Mouse (Mus musculus): ENCODE measurements around the gene Hapln4. TPM values are rescaled to one million over a fixed set of nuclear protein-coding genes. Genes with fewer than 3 reads are reported as not detected.

Hapln4 gene
- polyA plus RNA-seq, 1 experiment, result 0.53 TPM

DNA sequence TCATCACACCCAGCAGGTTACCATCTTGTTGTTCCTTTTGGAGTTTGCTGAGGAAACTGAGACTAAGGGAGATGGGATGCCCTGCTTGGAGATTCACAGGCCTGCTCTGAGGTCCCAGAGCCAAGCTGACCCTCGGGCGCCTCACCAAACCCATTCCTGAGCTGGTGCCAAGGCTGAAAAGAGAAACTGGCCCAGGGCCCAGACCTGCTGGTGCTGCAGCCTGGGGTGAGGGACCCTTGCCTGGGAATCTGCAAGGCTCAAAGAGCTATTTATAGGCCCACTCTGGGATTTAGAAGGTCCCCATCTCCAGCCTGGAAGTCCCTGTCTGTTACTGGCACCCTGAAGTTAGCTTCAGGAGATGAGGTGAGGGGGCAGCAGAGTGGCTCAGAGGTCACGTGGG is 45.2 kb downstream of the Hapln4 start:
- 44% methylated on average over 3 of the region's 3 CpGs for WGBS
- H3K27me3 ChIP-seq (ENCODE audit: control insufficient read depth, insufficient read depth, low read length), result no peaks in the 10 kb centered on the region
- TF ChIP-seq CTCF (IDR thresholded peaks at IDR 0.05; ENCODE audit: extremely low read depth, insufficient read length, insufficient replicate concordance, low read depth, low read length) (no peak), POLR2A (IDR thresholded peaks at IDR 0.05; ENCODE audit: low read depth, low read length) (no peak)
- H3K4me1 ChIP-seq (ENCODE audit: control insufficient read depth, insufficient read depth, insufficient read length, low read length), result peaks cover 22% of the 10 kb centered on the region
- H3K27ac ChIP-seq (ENCODE audit: insufficient read depth, low read depth, low read length), result no peak overlapping the region
- no peak overlapping the region for H3K4me3 ChIP-seq (ENCODE audit: low read depth, low read length)
- peaks cover 5% of the 10 kb centered on the region for H3K36me3 ChIP-seq (ENCODE audit: control insufficient read depth, insufficient read depth, low read length)

DNA sequence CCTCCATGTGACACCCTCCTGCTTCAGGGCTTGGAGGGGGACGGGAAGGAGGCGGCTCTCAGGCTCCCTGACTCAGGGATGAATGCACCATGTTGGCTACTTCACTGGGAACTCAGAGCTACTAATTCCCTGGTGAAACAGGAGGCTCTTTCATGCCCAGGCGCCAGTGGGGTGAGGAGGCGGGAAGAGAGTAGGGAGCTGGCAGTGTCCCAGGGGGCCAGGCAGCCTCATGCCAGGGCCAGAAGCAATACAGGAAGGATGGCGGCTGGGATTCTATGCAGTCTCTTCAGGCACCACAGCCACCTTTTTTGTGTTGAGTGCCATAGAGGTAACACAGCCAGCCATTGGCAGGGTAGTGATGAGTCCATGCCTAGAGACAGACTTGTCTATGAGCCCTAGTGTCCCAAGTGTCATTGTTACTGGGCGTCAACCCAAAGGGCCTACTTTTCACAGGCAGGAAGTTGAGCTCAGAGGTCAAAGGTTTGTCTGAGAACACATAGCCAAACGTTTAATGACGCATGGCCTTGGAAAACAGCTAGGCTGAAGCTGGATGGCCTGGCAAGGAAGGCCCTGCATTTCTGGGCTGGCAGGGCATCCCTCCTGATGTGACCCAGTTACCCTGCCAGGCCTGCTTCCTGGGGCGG is 46.2 kb downstream of the Hapln4 start:
- Histone ChIP-seq H3K36me3 (ENCODE audit: control insufficient read depth, insufficient read depth, low read length) (peaks cover 15% of the 10 kb centered on the region), H3K27me3 (ENCODE audit: control insufficient read depth, insufficient read depth, low read length) (no peaks in the 10 kb centered on the region), H3K27ac (ENCODE audit: insufficient read depth, low read depth, low read length) (peak overlapping the region; percentile 82), H3K4me1 (ENCODE audit: control insufficient read depth, insufficient read depth, insufficient read length, low read length) (peaks cover 22% of the 10 kb centered on the region), H3K4me3 (ENCODE audit: low read depth, low read length) (no peak overlapping the region)
- 23% methylated on average over 9 of the region's 9 CpGs for WGBS
- no peak for TF ChIP-seq CTCF (IDR thresholded peaks at IDR 0.05; ENCODE audit: extremely low read depth, insufficient read length, insufficient replicate concordance, low read depth, low read length)

DNA sequence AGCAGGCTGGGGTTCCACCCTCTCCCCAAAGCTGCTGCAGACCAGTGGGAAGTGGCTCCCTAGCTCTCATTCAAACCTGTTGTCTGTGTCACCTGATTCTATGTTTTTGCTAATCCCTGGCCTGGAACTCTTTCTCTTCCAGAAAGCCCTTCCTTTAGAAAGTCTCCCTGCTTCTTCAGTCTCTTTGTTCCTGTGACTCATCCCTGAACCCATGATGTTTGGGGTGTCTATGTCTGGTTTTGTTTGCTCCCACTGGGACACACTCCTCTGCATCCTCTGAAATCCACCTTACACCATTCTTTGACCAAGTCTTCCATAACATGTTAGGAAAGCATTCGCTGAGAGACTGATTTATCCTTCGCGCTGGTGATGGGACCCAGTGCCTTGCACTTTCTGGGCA is 46.8 kb downstream of the Hapln4 start:
- H3K4me1 ChIP-seq (ENCODE audit: control insufficient read depth, insufficient read depth, insufficient read length, low read length), result peaks cover 22% of the 10 kb centered on the region
- H3K27me3 ChIP-seq (ENCODE audit: control insufficient read depth, insufficient read depth, low read length), result no peaks in the 10 kb centered on the region
- TF ChIP-seq CTCF (IDR thresholded peaks at IDR 0.05; ENCODE audit: extremely low read depth, insufficient read length, insufficient replicate concordance, low read depth, low read length) (no peak), POLR2A (IDR thresholded peaks at IDR 0.05; ENCODE audit: low read depth, low read length) (no peak)
- peak overlapping the region; percentile 82 for H3K27ac ChIP-seq (ENCODE audit: insufficient read depth, low read depth, low read length)
- peaks cover 21% of the 10 kb centered on the region for H3K36me3 ChIP-seq (ENCODE audit: control insufficient read depth, insufficient read depth, low read length)
- no peak overlapping the region for H3K4me3 ChIP-seq (ENCODE audit: low read depth, low read length)
- 95% methylated on average over 3 of the region's 3 CpGs for WGBS

DNA sequence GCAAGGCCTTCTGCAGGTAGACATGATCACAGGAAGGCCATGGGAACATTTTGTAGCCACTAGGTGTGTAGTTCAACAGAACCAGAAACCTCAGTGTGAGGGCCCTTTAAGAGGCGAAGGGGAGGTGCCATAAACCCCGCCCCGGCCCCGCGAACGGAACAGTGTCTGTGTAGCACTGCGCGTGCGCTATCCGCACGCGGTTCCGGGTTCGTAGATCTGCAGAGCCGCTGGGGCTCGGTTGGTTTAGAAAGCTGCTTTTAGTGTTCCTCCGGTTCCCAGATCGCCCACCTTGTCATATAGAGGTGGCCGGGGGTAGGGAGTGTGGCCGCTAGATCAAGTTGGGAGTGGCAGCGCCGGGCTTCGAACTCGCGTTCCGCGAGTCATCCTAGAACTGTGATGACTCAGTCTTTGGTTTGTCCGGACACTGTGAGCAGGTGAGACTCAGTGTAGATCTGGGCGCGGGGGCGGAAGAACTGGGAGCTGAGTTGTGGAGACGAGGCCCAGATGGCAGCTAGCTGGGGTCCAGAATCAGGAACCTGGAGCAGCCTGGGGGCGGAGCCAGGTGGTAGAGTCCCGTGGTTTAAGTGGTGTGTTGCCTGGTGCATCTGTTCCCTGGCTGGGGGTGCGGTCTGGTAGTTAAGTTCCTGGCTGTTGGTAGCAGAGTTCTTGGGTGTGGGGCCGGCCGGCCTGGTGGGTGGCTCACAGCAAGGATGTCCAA is 48.1 kb downstream of the Hapln4 start, which contains the start of gene Nr2c2ap:
Nr2c2ap (plus strand) TSS at position 168 of the 718 bp plus-strand sequence.
- under 1% methylated on average over 37 of the region's 37 CpGs for WGBS
- H3K27me3 ChIP-seq (ENCODE audit: control insufficient read depth, insufficient read depth, low read length), result no peaks in the 10 kb centered on the region
- peak within 1 kb of the TSS; percentile 82 for H3K27ac ChIP-seq (ENCODE audit: insufficient read depth, low read depth, low read length)
- peaks cover 22% of the 10 kb centered on the region for H3K4me1 ChIP-seq (ENCODE audit: control insufficient read depth, insufficient read depth, insufficient read length, low read length)
- H3K36me3 ChIP-seq (ENCODE audit: control insufficient read depth, insufficient read depth, low read length), result peaks cover 29% of the 10 kb centered on the region
- TF ChIP-seq CTCF (IDR thresholded peaks at IDR 0.05; ENCODE audit: extremely low read depth, insufficient read length, insufficient replicate concordance, low read depth, low read length), result 0 out of 2 replicates have a peak, but pooled peaks have one; percentile 16
- TF ChIP-seq POLR2A (IDR thresholded peaks at IDR 0.05; ENCODE audit: low read depth, low read length), result peak; percentile 66; the same call in 1 of the 2 replicates
- peak within 1 kb of the TSS; percentile 83 for H3K4me3 ChIP-seq (ENCODE audit: low read depth, low read length)

DNA sequence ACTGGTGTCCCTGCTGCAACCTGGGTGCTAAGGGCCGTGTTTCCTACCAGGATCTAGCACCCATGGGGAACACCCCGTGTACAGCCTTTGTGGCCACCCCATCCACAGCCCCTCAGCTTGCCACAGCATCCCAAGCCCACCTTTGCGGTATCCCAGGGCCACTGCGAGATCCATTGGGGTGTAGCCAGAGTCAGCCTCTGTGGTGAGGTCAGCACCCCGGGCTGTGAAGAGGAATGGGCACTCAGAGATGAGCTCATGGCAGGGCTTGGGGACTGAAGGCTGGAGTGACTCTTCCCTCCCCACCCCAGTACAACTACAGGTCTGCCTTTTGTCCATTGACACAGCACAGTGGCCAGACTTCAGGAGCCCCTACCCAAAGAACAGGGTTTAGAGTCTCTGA is 50.8 kb downstream of the Hapln4 start:
- Histone ChIP-seq H3K4me3 (ENCODE audit: low read depth, low read length) (no peak overlapping the region), H3K4me1 (ENCODE audit: control insufficient read depth, insufficient read depth, insufficient read length, low read length) (peaks cover 28% of the 10 kb centered on the region), H3K36me3 (ENCODE audit: control insufficient read depth, insufficient read depth, low read length) (peaks cover 32% of the 10 kb centered on the region), H3K27ac (ENCODE audit: insufficient read depth, low read depth, low read length) (no peak overlapping the region), H3K27me3 (ENCODE audit: control insufficient read depth, insufficient read depth, low read length) (no peaks in the 10 kb centered on the region)
- 91% methylated on average over 5 of the region's 5 CpGs for WGBS
- TF ChIP-seq CTCF (IDR thresholded peaks at IDR 0.05; ENCODE audit: extremely low read depth, insufficient read length, insufficient replicate concordance, low read depth, low read length) (no peak), POLR2A (IDR thresholded peaks at IDR 0.05; ENCODE audit: low read depth, low read length) (no peak)

DNA sequence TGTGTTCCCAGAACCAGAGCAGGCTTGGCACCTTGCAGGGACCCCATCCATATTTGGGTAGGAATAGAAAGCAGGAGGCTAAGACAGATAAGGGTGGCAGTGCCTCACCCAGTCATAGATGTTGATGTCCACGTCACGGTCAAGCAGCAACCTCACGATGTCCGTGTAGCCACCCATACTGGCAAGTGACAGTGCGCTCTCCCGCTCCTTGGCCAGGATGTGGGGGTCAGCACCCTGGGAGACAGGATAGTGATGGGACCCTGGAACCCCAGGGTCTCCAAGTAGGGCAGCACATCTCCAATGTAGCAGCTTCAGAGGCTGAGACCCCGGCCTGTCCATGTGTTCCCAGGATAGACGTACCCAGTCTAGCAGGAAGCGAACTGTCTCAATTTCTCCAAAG is 51.7 kb downstream of the Hapln4 start:
- TF ChIP-seq CTCF (IDR thresholded peaks at IDR 0.05; ENCODE audit: extremely low read depth, insufficient read length, insufficient replicate concordance, low read depth, low read length), result no peak
- no peak for TF ChIP-seq POLR2A (IDR thresholded peaks at IDR 0.05; ENCODE audit: low read depth, low read length)
- 93% methylated on average over 9 of the region's 9 CpGs for WGBS
- H3K27ac ChIP-seq (ENCODE audit: insufficient read depth, low read depth, low read length), result no peak overlapping the region
- H3K4me1 ChIP-seq (ENCODE audit: control insufficient read depth, insufficient read depth, insufficient read length, low read length), result peaks cover 20% of the 10 kb centered on the region
- H3K4me3 ChIP-seq (ENCODE audit: low read depth, low read length), result no peak overlapping the region
- H3K36me3 ChIP-seq (ENCODE audit: control insufficient read depth, insufficient read depth, low read length), result peaks cover 32% of the 10 kb centered on the region
- no peaks in the 10 kb centered on the region for H3K27me3 ChIP-seq (ENCODE audit: control insufficient read depth, insufficient read depth, low read length)

DNA sequence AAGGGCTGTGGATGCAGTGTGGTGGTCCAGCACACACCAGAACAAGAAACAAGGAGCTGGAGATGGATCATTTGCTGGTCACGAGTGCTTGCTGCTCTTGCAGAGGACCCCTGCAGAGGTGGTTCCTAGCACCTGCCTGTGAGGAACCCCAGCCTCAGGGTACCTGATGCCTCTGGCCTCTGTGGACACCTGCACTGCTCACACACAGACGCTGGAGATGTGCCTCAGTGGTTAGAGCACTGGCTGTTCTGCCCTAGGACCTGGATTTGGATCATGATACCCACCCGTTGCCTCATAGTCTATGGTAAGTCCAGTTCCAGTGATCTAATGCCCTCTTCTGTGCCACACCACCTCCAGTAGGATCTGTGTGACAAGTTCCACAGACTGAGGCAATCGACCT is 53.3 kb downstream of the Hapln4 start:
- Histone ChIP-seq H3K27me3 (ENCODE audit: control insufficient read depth, insufficient read depth, low read length) (no peaks in the 10 kb centered on the region), H3K4me3 (ENCODE audit: low read depth, low read length) (no peak overlapping the region), H3K36me3 (ENCODE audit: control insufficient read depth, insufficient read depth, low read length) (peaks cover 32% of the 10 kb centered on the region), H3K4me1 (ENCODE audit: control insufficient read depth, insufficient read depth, insufficient read length, low read length) (peaks cover 16% of the 10 kb centered on the region), H3K27ac (ENCODE audit: insufficient read depth, low read depth, low read length) (no peak overlapping the region)
- 87% methylated on average over 4 of the region's 4 CpGs for WGBS
- TF ChIP-seq POLR2A (IDR thresholded peaks at IDR 0.05; ENCODE audit: low read depth, low read length) (no peak), CTCF (IDR thresholded peaks at IDR 0.05; ENCODE audit: extremely low read depth, insufficient read length, insufficient replicate concordance, low read depth, low read length) (no peak)

Measured in small intestine, adult 2 months (tissue).